Mouse (Mus musculus) small intestine, adult 2 months (tissue): Measurements from ENCODE around the gene Smarcal1. TPM values are rescaled to one million over a fixed set of nuclear protein-coding genes. Genes with fewer than 3 reads are reported as not detected.

ENCODE experiments used
- H3K27ac ChIP-seq: fragments of 200-500 bp; 2 replicates; pipeline ENCODE4 v1.5.1; 2012; ENCODE audit warnings: low read depth, low read length, control low read depth, inconsistent platforms; ENCODE audit not compliant: insufficient read depth
- H3K27me3 ChIP-seq: fragments of 200-500 bp; 2 replicates; pipeline ENCODE4 v1.6.1; 2012; ENCODE audit warnings: mild to moderate bottlenecking, moderate library complexity, low read length, inconsistent platforms; ENCODE audit not compliant: control insufficient read depth, insufficient read depth
- H3K36me3 ChIP-seq: fragments of 200-500 bp; 2 replicates; pipeline ENCODE4 v1.6.1; 2012; ENCODE audit warnings: mild to moderate bottlenecking, low read length, control low read depth, inconsistent platforms; ENCODE audit not compliant: control insufficient read depth, insufficient read depth
- H3K4me1 ChIP-seq: fragments of 200-500 bp; 2 replicates; pipeline ENCODE4 v1.6.1; 2012; ENCODE audit warnings: low read length, inconsistent platforms, mixed read lengths; ENCODE audit not compliant: control insufficient read depth, insufficient read depth, insufficient read length
- H3K4me3 ChIP-seq: fragments of 200-500 bp; 2 replicates; pipeline ENCODE4 v1.5.1; 2012; ENCODE audit warnings: low read depth, mild to moderate bottlenecking, control low read depth, inconsistent platforms, low read length, moderate library complexity
- CTCF ChIP-seq: fragments of 200-500 bp; IDR thresholded peaks from 2 replicates; pipeline ENCODE4 v1.5.1; 2012; ENCODE audit warnings: low read depth, mild to moderate bottlenecking, control low read depth, inconsistent platforms, low read length, moderate library complexity, mixed read lengths; ENCODE audit not compliant: insufficient replicate concordance, insufficient read length; ENCODE audit errors: extremely low read depth
- POLR2A ChIP-seq: fragments of 200-500 bp; IDR thresholded peaks from 2 replicates; pipeline ENCODE4 v1.6.1; 2012; ENCODE audit warnings: low read depth, mild to moderate bottlenecking, control low read depth, inconsistent platforms, low read length, moderate library complexity
- WGBS: fragments of 180-500 bp; shearing (Covaris S2); methylation state at CpG from one replicate; pipeline ENCODE4 v1.1.7; 2018; 5-methylcytosine and 5-hydroxymethylcytosine counted together
- polyA plus RNA-seq: library from polyadenylated mRNA; depleted of rRNA; stranded (reverse); fragments of >200 nt; gene quantifications from 2 replicates; pipeline ENCODE4 v1.2.3, GENCODE M21; 2012

The Smarcal1 gene
- polyA plus RNA-seq, 1 experiment: 11.8 TPM

GRCm38 (mm10) chr1:72577481-72577922 is 5.5 kb upstream of the Smarcal1 start:
- Histone ChIP-seq H3K36me3 (no peaks in the 10 kb centered on the region), H3K4me1 (no peaks in the 10 kb centered on the region), H3K4me3 (no peak overlapping the region), H3K27ac (no peak overlapping the region), H3K27me3 (peaks cover 4% of the 10 kb centered on the region; the same call in 1 of the 2 replicates)
- WGBS: 32% methylated on average over 12 of the region's 12 CpGs
- no peak for TF ChIP-seq POLR2A
- no peak for TF ChIP-seq CTCF

GRCm38 (mm10) chr1:72578351-72578750 is 4.7 kb upstream of the Smarcal1 start:
- no peaks in the 10 kb centered on the region for H3K4me1 ChIP-seq
- H3K27ac ChIP-seq: no peak overlapping the region
- peaks cover 4% of the 10 kb centered on the region; the same call in 1 of the 2 replicates for H3K27me3 ChIP-seq
- H3K4me3 ChIP-seq: no peak overlapping the region
- WGBS: 55% methylated on average over 15 of the region's 15 CpGs
- H3K36me3 ChIP-seq: no peaks in the 10 kb centered on the region
- TF ChIP-seq POLR2A: no peak
- TF ChIP-seq CTCF: no peak

GRCm38 (mm10) chr1:72578806-72579205 is 4.2 kb upstream of the Smarcal1 start:
- Histone ChIP-seq H3K27ac (no peak overlapping the region), H3K27me3 (peaks cover 4% of the 10 kb centered on the region; the same call in 1 of the 2 replicates), H3K36me3 (no peaks in the 10 kb centered on the region), H3K4me1 (peaks cover 1% of the 10 kb centered on the region; the same call in 1 of the 2 replicates), H3K4me3 (no peak overlapping the region)
- no peak for TF ChIP-seq CTCF
- WGBS: 29% methylated on average over 4 of the region's 4 CpGs

- TF ChIP-seq POLR2A (no peak), CTCF (no peak)
- 65% methylated on average over 4 of the region's 4 CpGs for WGBS
- H3K4me3 ChIP-seq: no peak overlapping the region
Measured at GRCm38 (mm10) chr1:72583906-72584305, 855 bp downstream of the Smarcal1 start.

GRCm38 (mm10) chr1:72585971-72586875 is 3.2 kb downstream of the Smarcal1 start:
- peaks cover 1% of the 10 kb centered on the region; the same call in 1 of the 2 replicates for H3K4me1 ChIP-seq
- no peak overlapping the region for H3K4me3 ChIP-seq
- no peaks in the 10 kb centered on the region for H3K27me3 ChIP-seq
- peaks cover 15% of the 10 kb centered on the region for H3K36me3 ChIP-seq
- WGBS: 87% methylated on average over 17 of the region's 17 CpGs
- H3K27ac ChIP-seq: no peak overlapping the region
- no peak for TF ChIP-seq CTCF
- TF ChIP-seq POLR2A: no peak

More at GRCm38 (mm10) chr1:72583906-72584305, 855 bp downstream of the Smarcal1 start:
- H3K36me3 ChIP-seq: peaks cover 12% of the 10 kb centered on the region
- H3K27ac ChIP-seq: no peak overlapping the region
- H3K4me1 ChIP-seq: peaks cover 1% of the 10 kb centered on the region; the same call in 1 of the 2 replicates
- no peaks in the 10 kb centered on the region for H3K27me3 ChIP-seq

- no peak overlapping the region for H3K27ac ChIP-seq
- WGBS: 88% methylated on average over 15 of the region's 15 CpGs
- peaks cover 1% of the 10 kb centered on the region; the same call in 1 of the 2 replicates for H3K4me1 ChIP-seq
- H3K36me3 ChIP-seq: peaks cover 21% of the 10 kb centered on the region
- TF ChIP-seq POLR2A (no peak), CTCF (no peak)
- no peak overlapping the region for H3K4me3 ChIP-seq
- no peaks in the 10 kb centered on the region for H3K27me3 ChIP-seq
Measured at GRCm38 (mm10) chr1:72587532-72587931, 4.5 kb downstream of the Smarcal1 start.

- H3K27ac ChIP-seq: no peak overlapping the region
- H3K4me1 ChIP-seq: no peaks in the 10 kb centered on the region; the same call in 1 of the 2 replicates
- H3K4me3 ChIP-seq: no peak overlapping the region
- H3K27me3 ChIP-seq: no peaks in the 10 kb centered on the region
- no peak for TF ChIP-seq CTCF
- no peak for TF ChIP-seq POLR2A
- WGBS: 69% methylated on average over 2 of the region's 2 CpGs
- peaks cover 26% of the 10 kb centered on the region for H3K36me3 ChIP-seq
Measured at GRCm38 (mm10) chr1:72588763-72589162, 5.7 kb downstream of the Smarcal1 start.
